Mouse (Mus musculus) liver (tissue): ENCODE results near the gene Grk3.

ENCODE experiments used
- DNase-seq: peaks from one replicate; pipeline ENCODE4 v3.0.0-alpha.2; 2020; ENCODE audit warnings: mixed read lengths

Grk3 gene

DNA sequence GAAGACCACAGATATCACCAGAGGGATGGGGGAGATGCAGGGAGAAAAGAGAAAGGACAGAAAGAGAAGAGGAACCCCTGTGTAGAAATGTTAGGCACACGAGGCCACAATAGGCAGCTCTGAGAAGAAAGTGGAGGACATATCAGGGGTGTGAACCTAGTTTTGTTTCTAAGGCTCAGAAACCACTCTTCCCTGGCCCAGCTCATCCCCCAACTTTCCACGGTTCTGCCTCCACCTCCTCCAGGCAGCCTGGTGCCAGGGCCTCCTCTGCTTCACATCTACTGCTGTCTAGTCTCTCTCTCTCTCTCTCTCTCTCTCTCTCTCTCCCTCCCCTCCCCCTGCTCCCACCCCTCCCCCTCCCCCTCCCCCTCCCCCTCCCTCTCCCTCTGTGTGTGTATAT lies 7.1 kb downstream of the Grk3 start:
- no peak for DNase-seq

DNA sequence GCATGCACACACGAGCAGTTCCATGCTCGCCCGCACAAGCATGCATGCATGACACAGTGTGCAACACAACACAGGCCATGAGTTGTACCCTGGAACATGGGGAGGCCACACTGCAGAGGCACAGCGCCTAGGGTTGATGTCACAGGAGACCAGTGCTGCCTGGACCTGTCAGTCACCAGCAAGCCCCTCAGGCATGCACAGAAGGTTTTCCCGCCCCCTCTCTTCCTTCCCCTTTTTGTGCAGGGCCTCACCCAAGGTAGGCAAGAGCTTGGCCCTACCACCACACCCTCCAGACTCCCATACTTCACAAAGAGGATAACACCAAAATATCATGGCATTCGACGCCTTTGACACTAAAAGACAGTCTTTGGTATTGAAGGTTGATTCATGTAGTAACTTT lies 8.6 kb downstream of the Grk3 start:
- peak; percentile 22 for DNase-seq

DNA sequence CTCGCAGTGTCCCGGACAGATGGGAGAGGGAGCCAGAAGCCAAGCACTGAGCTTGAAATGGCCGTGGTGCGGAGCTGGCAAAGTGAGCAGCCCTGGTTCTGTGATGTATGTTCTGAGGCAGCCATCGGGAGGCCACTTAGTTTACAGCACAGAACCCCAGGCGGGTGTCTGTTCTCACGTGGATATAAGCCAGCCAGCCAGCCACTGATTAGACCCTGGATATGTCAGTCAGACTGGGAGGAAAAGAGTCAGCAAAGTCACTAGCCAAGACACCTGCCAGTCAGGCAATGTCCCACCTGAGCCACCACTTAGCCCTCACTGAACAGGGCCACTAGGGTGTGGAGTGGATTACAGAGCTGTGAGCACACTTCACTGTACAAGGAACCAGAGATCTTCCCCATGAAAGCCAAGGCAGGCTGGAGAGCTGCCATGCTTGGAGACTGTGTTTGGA lies 9.6 kb downstream of the Grk3 start:
- no peak for DNase-seq

DNA sequence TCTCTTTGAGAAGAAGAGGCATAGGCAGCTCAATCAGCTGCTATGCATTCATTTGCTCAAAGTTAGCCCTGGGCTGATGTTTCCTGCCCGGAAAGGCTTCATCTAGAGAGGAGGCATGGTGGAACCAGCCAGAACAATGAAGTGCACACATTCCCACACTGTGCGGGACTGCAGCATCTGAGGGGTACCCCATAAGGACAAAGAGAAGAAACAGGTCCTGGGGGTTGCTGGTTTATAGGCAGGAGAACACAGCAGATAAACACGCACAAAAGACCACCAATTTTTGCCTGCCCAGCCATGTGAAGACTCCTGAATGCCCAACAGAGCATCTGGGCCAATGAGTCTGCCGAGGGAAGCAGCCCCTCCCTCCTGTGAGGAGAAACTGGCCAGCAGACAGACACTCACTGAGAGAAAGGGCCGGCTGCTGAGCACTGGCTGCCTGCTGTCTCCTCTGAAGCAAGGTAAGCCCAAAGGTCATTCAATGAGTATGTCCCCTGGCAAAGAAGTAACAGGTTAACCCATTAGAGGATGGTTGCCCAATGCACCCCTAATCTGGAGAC lies 12.7 kb downstream of the Grk3 start:
- DNase-seq: no peak

DNA sequence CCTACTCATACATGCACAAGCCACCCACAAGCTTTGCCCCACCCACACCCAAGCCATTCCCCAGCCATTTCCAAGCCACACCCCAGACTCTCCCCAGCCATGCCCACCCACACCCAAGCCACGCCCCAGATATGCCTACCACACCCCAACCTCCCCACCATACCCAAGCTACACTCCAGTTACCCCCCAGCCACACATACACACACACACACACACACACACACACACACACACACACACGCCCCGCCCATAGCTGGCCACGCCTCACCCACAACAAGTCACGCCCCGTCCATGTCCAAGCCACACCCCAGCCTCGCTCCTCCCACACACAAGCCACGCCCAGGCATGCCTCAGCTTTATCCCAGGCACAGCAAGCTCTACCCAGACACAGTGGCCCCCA lies 16.4 kb downstream of the Grk3 start:
- DNase-seq: peak; percentile 55

DNA sequence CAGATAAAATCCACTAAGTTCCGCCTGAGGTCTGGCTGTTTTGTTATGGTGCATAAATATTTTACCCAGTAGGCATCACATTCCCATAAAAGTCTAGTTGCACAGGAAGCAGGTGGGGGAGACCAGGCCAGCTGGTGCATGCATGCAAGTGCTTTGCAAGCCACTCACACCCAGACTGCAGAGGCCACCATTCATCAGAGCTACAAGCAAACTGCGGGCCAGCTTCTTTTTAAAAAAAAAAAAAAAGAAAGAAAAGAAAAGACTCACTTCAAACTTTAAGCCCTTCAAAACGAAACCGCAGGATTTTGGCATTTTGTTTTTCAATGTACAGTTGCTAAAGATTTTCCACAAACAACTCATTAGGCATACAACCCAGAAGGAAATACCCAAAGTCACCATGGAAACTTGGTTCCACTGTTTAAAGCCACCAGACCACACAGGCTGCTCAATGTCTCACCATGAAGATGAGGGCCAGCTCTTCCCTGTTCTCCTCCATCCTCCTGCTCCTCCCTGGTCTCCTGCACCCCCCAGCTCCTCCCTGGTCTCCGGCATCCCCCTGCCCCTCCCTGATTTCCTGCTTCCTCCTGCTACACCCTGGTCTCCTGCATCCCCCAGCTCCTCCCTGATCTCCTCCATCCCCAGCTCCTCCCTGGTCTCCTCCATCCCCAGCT lies 17.9 kb downstream of the Grk3 start:
- no peak for DNase-seq

DNA sequence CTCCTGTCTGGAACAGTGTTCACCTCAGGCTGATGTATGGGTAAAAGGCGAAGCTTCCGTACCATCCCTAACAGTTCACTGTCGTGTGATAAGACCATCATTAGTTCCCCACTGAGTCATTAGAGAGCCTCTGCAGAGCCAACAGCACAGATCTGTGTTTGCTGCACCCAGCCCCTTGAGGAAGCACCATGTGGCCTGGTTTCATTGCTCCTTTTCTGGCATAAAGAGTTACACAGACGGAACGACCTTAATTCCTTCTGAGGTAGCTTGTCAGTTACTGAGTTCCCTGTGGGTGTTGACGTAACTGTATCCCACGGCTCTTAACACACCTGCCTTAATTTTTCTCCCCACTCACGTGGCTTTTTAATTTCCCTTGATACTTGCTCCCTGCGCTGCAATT lies 24.3 kb downstream of the Grk3 start:
- no peak for DNase-seq

DNA sequence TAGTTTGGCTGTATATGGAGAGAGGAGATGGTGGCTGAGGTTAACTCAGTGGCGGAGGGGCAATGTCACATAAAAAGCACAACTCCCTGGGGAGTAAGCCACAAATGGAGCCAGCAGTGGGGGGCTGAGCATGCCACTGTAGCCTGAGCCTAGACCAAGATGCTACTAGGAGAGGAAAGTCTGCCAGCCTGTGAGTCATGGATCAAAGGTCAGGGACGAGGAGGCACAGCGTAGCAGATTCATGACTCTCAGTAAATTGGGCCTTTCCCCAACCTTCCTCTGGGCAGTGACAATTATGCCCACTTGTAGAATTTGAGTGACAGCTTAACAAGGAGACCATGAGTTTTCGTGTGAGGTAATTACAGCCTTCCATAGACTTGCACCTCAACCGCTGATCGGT lies 33.7 kb downstream of the Grk3 start:
- DNase-seq: no peak

DNA sequence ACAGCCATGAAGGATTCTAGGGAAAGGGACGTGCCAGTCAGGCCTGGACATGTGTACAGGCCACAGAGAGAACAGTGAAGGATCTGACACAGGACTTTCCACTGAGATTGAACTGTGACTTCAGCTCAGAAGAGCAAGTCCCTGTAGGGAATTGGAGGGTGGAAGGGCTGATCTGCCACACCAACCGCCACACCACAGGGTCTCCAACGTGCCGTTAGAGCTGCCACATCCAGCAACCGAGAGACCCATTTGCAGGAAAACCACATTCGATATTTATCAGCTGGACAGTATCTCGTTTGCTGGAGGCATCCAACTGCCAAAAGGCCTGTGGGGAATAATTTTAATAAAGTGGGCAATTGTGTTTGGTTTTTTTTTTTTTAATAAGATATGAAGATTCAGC lies 35.9 kb downstream of the Grk3 start:
- no peak for DNase-seq

DNA sequence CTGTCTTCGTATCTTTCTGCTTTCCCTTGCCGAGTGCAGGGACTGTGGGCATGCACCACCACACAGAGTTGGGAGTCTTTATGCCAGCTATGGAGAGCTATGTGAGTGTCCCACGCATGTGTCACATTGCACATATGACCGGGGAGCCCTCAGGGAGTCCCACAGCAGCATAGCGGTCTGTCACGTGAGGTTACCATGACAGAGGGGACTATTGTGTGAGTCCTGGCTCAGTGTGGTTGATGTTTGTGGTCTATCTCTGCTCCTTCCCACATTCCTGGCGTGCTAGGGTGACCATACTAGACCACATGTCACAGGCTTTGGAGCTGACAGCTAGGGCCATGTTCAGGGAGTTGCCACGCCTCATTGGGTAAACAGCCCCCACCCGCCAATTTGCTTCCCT lies 36.4 kb downstream of the Grk3 start:
- DNase-seq: no peak

DNA sequence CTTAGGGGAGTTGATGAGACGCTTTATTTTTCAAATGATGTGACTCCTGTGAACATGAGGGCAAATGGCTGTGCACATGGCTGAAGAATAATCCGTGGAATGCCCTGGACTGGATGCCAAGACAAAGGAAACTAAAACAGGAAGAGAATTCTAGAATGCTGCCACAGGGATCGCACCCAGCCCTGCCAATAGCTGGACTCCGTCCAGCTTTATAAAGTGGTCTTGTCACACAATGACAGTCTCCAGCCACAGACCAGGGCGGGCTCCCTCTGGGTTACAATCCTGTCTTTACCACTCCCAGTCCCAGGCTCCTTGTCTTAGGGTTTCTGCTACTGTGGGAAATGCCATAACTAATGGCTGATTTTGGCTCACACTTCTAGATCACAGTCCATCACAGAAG lies 38.5 kb downstream of the Grk3 start:
- DNase-seq: no peak

DNA sequence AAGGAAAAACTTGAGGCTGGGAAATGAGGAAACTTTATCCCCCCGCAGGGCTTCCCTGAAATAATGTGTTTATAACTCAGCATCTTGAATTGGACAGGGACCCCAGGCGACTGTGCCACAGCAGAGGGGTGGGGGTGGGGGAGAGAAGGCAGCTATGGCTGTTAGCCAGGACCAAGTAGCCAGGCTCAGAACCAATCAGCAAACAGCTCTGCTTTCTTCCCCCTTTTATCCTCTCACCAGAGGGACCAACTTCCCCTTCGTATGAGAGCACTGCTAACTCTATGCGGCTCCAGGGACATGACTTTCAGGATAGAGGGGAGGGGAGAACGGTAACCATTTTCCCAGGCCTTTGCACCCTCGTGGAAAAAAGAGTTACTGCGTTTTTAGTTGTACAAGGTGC lies 42.0 kb downstream of the Grk3 start:
- no peak for DNase-seq

DNA sequence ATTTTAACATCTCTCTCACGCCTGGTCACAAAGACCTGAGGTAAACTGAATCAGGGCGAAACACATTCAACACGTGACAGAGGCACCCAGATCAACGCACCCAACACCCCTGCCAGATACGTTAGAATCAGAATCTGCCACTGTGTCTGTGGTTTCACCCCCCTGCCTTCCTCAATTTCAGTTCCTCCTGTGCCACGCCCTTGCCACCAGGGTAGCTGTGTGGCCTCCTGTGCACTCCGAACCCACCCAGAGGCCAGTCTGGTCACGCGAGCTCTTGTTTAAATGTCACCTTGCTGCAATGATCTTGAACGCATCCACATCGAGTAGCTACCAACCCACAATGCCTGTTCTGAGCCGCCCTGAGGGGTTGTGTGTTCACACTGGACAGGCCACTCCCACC lies 43.3 kb downstream of the Grk3 start:
- no peak for DNase-seq

DNA sequence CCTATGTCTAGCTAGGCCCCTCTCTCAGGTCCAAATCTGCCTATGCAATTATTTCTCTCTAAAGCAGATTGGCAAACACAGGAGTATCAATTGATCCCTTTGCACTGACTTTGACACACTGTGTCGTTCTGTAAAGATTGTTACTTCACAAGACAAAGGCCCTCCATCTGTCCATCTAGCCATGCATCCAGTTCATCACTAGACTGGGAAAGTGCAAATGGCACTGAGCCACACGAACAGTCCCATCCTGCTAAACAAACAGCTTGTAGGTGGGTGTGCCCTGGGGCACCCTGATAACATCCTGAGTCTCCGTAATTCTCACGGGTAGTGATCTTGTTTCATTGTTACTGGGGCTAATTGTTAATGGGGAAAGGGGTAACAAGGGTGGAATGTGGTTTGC lies 52.1 kb downstream of the Grk3 start:
- DNase-seq: no peak

DNA sequence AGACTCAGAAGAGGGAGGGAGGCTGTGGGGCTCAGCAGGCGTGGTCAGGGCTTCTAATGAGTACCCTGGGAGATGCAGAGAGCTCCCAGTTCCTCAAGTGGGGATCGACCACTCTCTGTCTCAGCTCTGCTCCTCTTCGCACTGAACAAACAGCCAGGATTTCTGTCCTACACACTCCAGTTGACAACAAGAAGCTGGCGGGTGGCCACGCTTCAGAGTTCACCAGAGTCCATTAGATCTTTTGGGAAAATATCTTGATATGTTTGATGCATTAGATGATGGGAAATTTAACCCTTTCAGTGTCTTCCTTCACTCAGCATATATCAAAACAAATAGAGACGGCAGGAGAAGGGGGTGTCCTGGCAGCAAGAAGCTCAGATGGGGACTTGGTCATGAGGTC lies 53.4 kb downstream of the Grk3 start:
- DNase-seq: no peak

DNA sequence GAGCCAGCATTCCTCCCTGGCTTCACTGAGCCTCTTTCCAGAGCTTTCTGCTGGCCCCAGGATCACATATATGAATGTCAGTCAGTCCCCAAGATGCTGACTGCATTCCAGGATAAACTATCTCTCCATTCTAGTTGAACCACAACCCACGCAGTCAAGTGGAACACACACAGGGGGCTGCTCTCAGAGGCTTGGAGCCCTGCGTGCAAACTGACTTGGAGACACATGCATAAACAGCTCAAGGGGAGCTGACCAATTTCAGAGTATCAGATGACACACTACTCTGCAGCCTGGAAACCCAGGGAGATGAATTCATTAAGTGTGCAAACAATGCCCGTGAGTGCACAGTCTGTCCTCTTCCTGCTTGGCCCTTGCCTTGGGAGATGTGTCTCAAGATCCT lies 54.7 kb downstream of the Grk3 start:
- DNase-seq: no peak

DNA sequence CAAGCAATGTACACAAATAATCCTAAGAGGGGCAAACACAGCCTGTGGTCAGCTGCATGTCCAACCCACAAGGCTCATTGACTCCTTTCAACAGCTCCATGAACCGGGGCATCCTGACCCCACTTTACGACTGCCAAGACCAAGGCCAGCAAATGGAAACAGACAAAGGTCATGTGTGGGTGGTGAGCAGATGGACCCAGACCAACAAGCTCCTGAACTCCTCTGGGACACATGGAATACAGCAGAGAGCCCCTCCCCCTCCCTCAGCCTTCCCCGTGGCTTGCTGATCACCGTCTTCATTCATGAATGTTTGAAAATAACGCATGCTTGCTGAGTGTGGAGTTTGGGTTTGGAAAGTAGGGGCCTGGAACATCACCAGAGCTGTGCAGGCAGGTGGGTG lies 57.3 kb downstream of the Grk3 start:
- DNase-seq: peak; percentile 7

DNA sequence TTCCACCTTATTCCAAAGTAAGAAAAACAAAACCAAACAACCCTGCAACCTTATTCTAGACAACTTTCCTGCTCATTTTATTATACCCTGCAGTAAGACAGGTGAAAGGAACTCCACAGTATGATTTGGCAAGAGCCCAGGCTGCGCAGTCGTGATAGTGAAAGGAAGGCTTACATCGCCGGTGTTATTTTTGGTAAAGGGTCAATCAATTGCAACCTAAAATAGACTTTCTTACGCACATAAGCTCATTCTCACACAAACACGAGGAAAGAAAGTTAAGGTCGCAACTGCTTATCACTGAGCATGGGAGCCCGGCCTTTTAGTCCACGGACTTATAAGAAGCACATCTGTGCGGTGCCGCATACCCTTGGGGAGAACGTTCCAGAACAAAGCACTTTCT lies 58.8 kb downstream of the Grk3 start:
- DNase-seq: no peak

DNA sequence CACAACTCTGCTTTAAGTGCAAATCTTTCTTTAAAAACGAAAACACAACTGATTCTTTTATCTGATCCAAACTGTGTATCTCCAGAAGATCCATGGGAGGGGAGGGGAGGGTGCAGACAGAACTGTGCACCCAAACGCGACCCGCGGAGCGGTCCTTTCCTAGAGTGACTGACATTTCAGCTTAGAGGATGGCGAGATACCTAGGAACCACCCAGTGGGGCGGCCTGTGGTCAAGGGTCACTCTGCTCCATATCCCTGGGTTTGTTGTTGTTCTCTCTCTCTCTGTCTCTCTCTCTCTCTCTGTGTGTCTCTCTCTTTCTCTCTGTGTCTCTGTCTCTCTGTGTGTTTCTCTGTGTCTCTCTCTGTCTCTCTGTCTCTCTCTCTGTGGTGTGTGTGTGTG lies 59.2 kb downstream of the Grk3 start:
- DNase-seq: no peak

DNA sequence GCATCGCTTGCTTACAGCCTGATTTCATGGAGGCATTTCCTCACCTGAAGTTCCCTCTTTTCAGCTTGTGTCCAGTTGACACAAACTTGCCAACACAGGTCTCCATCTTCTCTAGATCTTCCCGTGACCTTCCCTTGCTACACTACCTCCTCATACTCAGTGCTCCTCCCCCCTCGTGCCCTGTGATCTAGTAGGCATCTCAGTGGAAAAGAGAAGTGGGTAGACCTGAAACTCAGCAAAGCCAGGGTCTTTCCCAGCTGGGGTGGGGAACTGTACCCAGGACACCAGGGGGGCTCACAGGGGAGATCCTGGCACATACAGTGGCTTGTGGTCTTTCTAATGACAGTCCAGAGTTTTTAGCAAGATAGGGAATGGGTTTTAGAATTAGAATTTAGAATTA lies 64.7 kb downstream of the Grk3 start:
- no peak for DNase-seq

DNA sequence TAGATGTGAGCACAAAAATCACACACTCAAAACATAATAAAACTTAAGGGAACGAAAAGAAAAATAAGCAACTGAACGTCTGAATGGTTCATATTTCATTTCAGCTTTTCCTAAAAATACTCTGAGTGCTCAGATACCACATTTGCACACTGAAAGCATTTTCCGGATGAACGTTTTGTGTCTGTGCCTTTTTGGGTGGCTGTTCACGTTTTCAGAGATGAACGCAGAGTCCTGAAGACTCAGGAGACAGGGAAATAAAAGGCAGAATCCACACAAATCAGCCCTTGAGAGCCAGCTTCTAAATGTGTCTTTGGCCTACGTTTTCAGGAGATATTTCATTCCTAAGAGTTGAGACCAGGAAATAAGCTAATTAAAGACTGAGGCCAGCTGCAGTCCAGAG lies 69.7 kb downstream of the Grk3 start:
- no peak for DNase-seq

DNA sequence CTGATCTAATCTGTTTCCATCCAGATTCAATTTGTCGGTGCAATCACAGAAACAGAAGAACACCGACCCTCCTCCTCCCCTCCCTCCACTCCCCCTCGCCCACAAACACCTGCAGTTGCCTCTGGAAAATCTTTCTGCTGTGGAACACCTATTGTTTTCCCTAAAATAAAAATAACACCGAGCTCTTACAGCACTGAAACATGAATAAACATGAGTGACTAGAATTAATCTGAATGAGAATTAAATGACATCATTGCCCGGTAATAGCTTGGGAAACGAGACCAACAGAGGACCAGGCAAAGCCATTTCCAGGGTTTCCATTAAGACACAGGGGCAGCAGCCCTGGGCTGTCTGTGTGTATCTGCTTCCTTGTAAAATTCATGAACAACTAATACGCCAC lies 73.3 kb downstream of the Grk3 start:
- DNase-seq: no peak

DNA sequence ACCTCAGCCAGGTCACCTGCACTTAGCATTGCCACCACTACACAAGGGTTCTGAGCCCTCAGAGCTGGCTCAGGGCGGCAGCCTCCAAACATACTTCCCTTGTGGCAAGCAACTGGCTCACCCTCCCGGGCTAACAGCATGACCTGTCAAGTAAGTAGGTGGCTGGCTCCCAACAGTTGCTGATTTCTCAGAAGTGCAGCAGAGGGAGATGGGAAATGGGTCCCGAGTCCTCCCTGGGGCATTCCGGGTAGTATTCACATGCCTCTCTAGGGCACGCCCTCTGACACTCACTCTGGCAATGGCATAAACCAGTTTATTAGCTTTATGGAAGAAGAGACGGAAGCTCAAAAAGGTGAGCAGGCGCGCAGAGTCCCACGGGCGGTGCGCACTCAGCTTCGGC lies 74.6 kb downstream of the Grk3 start:
- no peak for DNase-seq

DNA sequence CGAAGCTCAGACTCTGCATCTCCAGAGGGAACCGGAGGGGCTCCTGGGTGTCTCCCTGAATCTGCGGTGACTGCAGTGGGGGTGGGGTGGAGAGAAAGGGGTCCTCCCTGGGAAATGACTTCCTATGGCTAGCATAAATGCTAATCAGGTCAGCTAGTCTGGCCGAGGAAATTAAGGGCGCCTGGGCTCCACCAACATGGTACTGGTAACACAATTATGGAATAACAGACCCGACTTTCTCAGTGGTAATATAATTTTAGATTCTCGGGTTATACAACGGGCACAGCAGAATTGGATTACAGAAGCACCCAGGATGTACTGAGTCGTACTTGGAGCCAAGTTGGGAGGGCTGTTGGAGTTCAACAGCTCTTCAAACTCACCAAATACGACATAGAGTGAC lies 79.0 kb downstream of the Grk3 start:
- no peak for DNase-seq

DNA sequence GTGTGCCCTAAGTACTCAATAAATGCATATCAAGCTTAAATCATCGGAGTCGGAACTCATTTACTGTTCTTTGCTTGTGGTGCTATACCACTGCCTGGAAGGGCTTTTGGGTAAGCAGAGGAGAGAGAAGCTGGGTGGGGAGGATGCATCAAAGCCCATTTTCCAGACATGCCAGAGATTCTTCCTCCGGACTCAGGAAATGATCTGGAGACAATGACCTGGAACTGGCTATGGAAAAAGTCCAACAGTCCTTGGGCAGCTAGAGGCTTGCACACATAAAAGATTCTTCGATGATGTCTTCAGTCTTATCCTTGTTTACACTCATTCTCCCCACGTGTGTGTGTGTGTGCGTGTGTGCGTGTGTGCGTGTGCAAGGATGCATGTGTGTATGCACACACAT lies 80.2 kb downstream of the Grk3 start:
- no peak for DNase-seq
